Mouse (Mus musculus) embryo, embryonic 9.5 days (tissue): ENCODE results near the gene C2cd2l.
"Not testable (repeated sequence)": the region's sequence is repeated elsewhere in the genome, so short reads cannot be mapped to it uniquely, and the experiment has no call there.

Experiments
- DNase-seq: peaks from one replicate; pipeline ENCODE4 v3.0.0-alpha.2; 2017; ENCODE audit errors: extremely low spot score

The C2cd2l gene

GRCm38 (mm10) chr9:44313476-44314256 lies 6.4 kb downstream of the C2cd2l start:
- DNase-seq = no peak

GRCm38 (mm10) chr9:44311136-44312134 lies 8.7 kb downstream of the C2cd2l start:
- peak; percentile 46 for DNase-seq

GRCm38 (mm10) chr9:44310750-44311135 lies 9.3 kb downstream of the C2cd2l start:
- DNase-seq = no peak

GRCm38 (mm10) chr9:44309756-44310155 lies 10.3 kb downstream of the C2cd2l start:
- no peak for DNase-seq

GRCm38 (mm10) chr9:44307248-44307647 lies 12.8 kb downstream of the C2cd2l start:
- DNase-seq = no peak

- DNase-seq = no peak
These were observed 13.6 kb downstream of the C2cd2l start for GRCm38 (mm10) chr9:44306532-44306931.

- DNase-seq = peak; percentile 99
These were observed 14.5 kb downstream of the C2cd2l start, which contains the start of gene Hinfp for GRCm38 (mm10) chr9:44305466-44306079. Gene Hinfp (minus strand): TSS chr9:44305671.

- not testable (repeated sequence) for DNase-seq
These were observed 20.1 kb downstream of the C2cd2l start for GRCm38 (mm10) chr9:44300001-44300400.

GRCm38 (mm10) chr9:44292490-44292889 lies 27.6 kb downstream of the C2cd2l start:
- no peak for DNase-seq

GRCm38 (mm10) chr9:44288959-44289291 lies 31.2 kb downstream of the C2cd2l start:
- no peak for DNase-seq

- peak; percentile 39 for DNase-seq
These were observed 31.8 kb downstream of the C2cd2l start, which contains the start of gene Abcg4 for GRCm38 (mm10) chr9:44288076-44288958. Gene Abcg4 (minus strand): TSS chr9:44288615.

GRCm38 (mm10) chr9:44287401-44288075 lies 32.5 kb downstream of the C2cd2l start:
- DNase-seq = peak; percentile 61

- DNase-seq = no peak
These were observed 33.1 kb downstream of the C2cd2l start for GRCm38 (mm10) chr9:44287003-44287400.

- DNase-seq = no peak
These were observed 33.7 kb downstream of the C2cd2l start for GRCm38 (mm10) chr9:44286256-44286850.

- DNase-seq = no peak
These were observed 36.9 kb downstream of the C2cd2l start for GRCm38 (mm10) chr9:44283183-44283582.

GRCm38 (mm10) chr9:44269973-44270372 lies 50.1 kb downstream of the C2cd2l start:
- DNase-seq = no peak

GRCm38 (mm10) chr9:44269077-44269476 lies 51.0 kb downstream of the C2cd2l start:
- DNase-seq = no peak

- no peak for DNase-seq
These were observed 51.7 kb downstream of the C2cd2l start, which contains the start of gene Nlrx1 for GRCm38 (mm10) chr9:44268432-44268831. Gene Nlrx1 (minus strand): TSS chr9:44268599.

GRCm38 (mm10) chr9:44268027-44268360 lies 52.1 kb downstream of the C2cd2l start:
- peak; percentile 77 for DNase-seq
